Mouse (Mus musculus) lung, embryonic 14.5 days (tissue): ENCODE data around the gene Dnal4. TPM values are rescaled to one million over a fixed set of nuclear protein-coding genes. Genes with fewer than 3 reads are reported as not detected.

Experiments
- ATAC-seq: fragments of 200-750 bp; cut with Nextera tagmentation; 2 replicates; pipeline ENCODE4 v1.8.0; 2017; ENCODE audit warnings: mild to moderate bottlenecking, moderate TSS enrichment, moderate library complexity; ENCODE audit not compliant: insufficient read depth
- DNase-seq: peaks from one replicate; pipeline ENCODE4 v3.0.0-alpha.2; 2015
- H3K27ac ChIP-seq: fragments of 300-500 bp; sonication (generic); 2 replicates; pipeline ENCODE4 v1.5.1; 2014; ENCODE audit warnings: low read depth, mild to moderate bottlenecking, moderate library complexity
- H3K27me3 ChIP-seq: fragments of 300-500 bp; sonication (generic); 2 replicates; pipeline ENCODE4 v1.6.1; 2014; ENCODE audit warnings: low read length, control low read depth; ENCODE audit not compliant: insufficient read depth
- H3K36me3 ChIP-seq: fragments of 300-500 bp; sonication (generic); 2 replicates; pipeline ENCODE4 v1.6.1; 2014; ENCODE audit warnings: control low read depth; ENCODE audit not compliant: insufficient read depth
- H3K4me1 ChIP-seq: fragments of 300-500 bp; sonication (generic); 2 replicates; pipeline ENCODE4 v1.6.1; 2014; ENCODE audit warnings: antibody characterized with exemption, control low read depth; ENCODE audit not compliant: insufficient read depth
- H3K4me2 ChIP-seq: fragments of 300-500 bp; sonication (generic); 2 replicates; pipeline ENCODE4 v1.6.1; 2014; ENCODE audit warnings: mild to moderate bottlenecking
- H3K4me3 ChIP-seq: fragments of 300-500 bp; sonication (generic); 2 replicates; pipeline ENCODE4 v1.5.1; 2014; ENCODE audit warnings: low read depth, low read length
- H3K9ac ChIP-seq: fragments of 300-500 bp; sonication (generic); 2 replicates; pipeline ENCODE4 v1.6.1; 2014
- H3K9me3 ChIP-seq: fragments of 300-500 bp; sonication (generic); 2 replicates; pipeline ENCODE4 v1.6.1; 2016; ENCODE audit warnings: low read depth, low read length, control low read depth
- CTCF ChIP-seq: IDR thresholded peaks from 2 replicates; pipeline ENCODE4 v1.5.1; 2016; ENCODE audit warnings: antibody characterized with exemption, low read depth
- WGBS: fragments of 180-500 bp; shearing (Covaris S2); extraction: QIAGEN DNeasy Blood & Tissue Kit; methylation state at CpG from one replicate; pipeline ENCODE4 v1.1.7; 2014; 5-methylcytosine and 5-hydroxymethylcytosine counted together
- polyA plus RNA-seq: library from polyadenylated mRNA; unstranded; fragments of >200 nt; fragmentation: Nextera tagmentation; extraction: Ambion mirVana; gene quantifications from 2 replicates; pipeline ENCODE4 v1.2.1, GENCODE M21; 2014

Dnal4 gene
- polyA plus RNA-seq, 1 experiment from 2014 or later: 61.0 TPM

- ATAC-seq: no peak
- WGBS: 91% methylated on average over 8 of the region's 8 CpGs
- Histone ChIP-seq H3K4me1 (no peaks in the 10 kb centered on the region), H3K9me3 (no peaks in the 10 kb centered on the region), H3K4me2 (no peak overlapping the region), H3K36me3 (peaks cover 82% of the 10 kb centered on the region), H3K9ac (no peak overlapping the region), H3K27me3 (no peaks in the 10 kb centered on the region), H3K4me3 (no peak overlapping the region), H3K27ac (no peak overlapping the region)
- no peak for DNase-seq
- no peak for TF ChIP-seq CTCF
Observed at GRCm38 (mm10) chr15:79720267-79720666, 57.4 kb downstream of the Dnal4 start.

GRCm38 (mm10) chr15:79716710-79717109, 60.9 kb downstream of the Dnal4 start:
- Histone ChIP-seq H3K27ac (no peak overlapping the region), H3K4me1 (no peaks in the 10 kb centered on the region), H3K9ac (no peak overlapping the region), H3K27me3 (no peaks in the 10 kb centered on the region), H3K36me3 (peaks cover 87% of the 10 kb centered on the region), H3K9me3 (no peaks in the 10 kb centered on the region), H3K4me2 (no peak overlapping the region), H3K4me3 (no peak overlapping the region)
- DNase-seq (no peak), ATAC-seq (no peak)
- whole genome bisulfite sequencing: 93% methylated on average over 6 of the region's 6 CpGs
- TF ChIP-seq CTCF: no peak

- ATAC-seq: no peak
- Histone ChIP-seq H3K27ac (no peak overlapping the region), H3K4me2 (no peak overlapping the region), H3K4me1 (no peaks in the 10 kb centered on the region), H3K4me3 (no peak overlapping the region), H3K9me3 (no peaks in the 10 kb centered on the region), H3K27me3 (no peaks in the 10 kb centered on the region), H3K9ac (no peak overlapping the region), H3K36me3 (peaks cover 90% of the 10 kb centered on the region)
- no peak for DNase-seq
- 89% methylated on average over 7 of the region's 7 CpGs for WGBS
- no peak for TF ChIP-seq CTCF
Observed at GRCm38 (mm10) chr15:79715646-79716045, 62.0 kb downstream of the Dnal4 start.

Other genes with a start within 250 kb of the Dnal4 start
- 78.9 and 83.8 TPM in 2 replicates for gene Ddx17, start 231.1 kb downstream of the Dnal4 start, polyA plus RNA-seq
- 2.9 and 3.4 TPM in 2 replicates for gene Dmc1, start 172.7 kb downstream of the Dnal4 start, polyA plus RNA-seq
- 1.4 and 1.5 TPM in 2 replicates for gene Fam227a, start 118.9 kb downstream of the Dnal4 start, polyA plus RNA-seq
- 51.2 and 52.8 TPM in 2 replicates for gene Cby1, start 118.7 kb downstream of the Dnal4 start, polyA plus RNA-seq
- 244 and 245 TPM in 2 replicates for gene Tomm22, start 107.0 kb downstream of the Dnal4 start, polyA plus RNA-seq
- gene Josd1, start 89.9 kb downstream of the Dnal4 start, polyA plus RNA-seq: 15.0 and 15.2 TPM in 2 replicates
- 35.5 and 37.9 TPM in 2 replicates for gene Gtpbp1, start 87.0 kb downstream of the Dnal4 start, polyA plus RNA-seq
- 7.5 and 8.6 TPM in 2 replicates for gene Sun2, start 35.3 kb downstream of the Dnal4 start, polyA plus RNA-seq
- gene Nptxr, start 26.9 kb upstream of the Dnal4 start, polyA plus RNA-seq: 1.7 and 2.0 TPM in 2 replicates
- not detected in 2 replicates for gene Npcd, start 56.4 kb upstream of the Dnal4 start, polyA plus RNA-seq
- gene Cbx6, start 56.8 kb upstream of the Dnal4 start, polyA plus RNA-seq: 43.1 and 47.1 TPM in 2 replicates
- 19.8 and 23.2 TPM in 2 replicates for gene Apobec3, start 113.8 kb upstream of the Dnal4 start, polyA plus RNA-seq
- gene Cbx7, start 193.3 kb upstream of the Dnal4 start, polyA plus RNA-seq: 2.3 TPM in 2 replicates
- 11.6 and 13.0 TPM in 2 replicates for gene Pdgfb, start 237.1 kb upstream of the Dnal4 start, polyA plus RNA-seq